Mouse (Mus musculus) spleen, postnatal 14 days (tissue): ENCODE data around the gene Tbc1d20.

Experiments
- DNase-seq, 2 experiments: peaks; one replicate each; pipeline ENCODE4 v3.0.0; 2021 to 2022; ENCODE audit warnings: low spot score in 2 of 2

The Tbc1d20 gene

DNA sequence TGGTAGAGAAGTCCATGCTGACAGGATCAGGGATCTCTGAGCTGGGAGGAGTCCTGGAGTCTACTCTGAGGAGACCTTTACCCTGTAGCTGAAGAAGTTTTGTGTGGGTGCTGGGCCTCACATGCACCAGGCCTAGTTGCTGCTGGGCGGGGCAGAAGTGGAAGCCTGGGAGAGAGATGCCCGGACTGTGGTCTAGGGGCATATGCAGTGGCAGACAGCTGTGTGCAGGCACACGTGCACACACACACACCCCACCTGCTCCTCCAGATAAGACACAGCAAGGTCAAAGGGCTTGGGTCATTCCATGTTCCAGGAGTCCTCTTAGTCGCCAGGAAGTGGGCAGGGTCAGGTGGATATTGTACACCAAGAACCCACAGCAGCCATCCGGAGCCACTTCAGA lies 66.0 kb downstream of the Tbc1d20 start:
- DNase-seq = no peak

DNA sequence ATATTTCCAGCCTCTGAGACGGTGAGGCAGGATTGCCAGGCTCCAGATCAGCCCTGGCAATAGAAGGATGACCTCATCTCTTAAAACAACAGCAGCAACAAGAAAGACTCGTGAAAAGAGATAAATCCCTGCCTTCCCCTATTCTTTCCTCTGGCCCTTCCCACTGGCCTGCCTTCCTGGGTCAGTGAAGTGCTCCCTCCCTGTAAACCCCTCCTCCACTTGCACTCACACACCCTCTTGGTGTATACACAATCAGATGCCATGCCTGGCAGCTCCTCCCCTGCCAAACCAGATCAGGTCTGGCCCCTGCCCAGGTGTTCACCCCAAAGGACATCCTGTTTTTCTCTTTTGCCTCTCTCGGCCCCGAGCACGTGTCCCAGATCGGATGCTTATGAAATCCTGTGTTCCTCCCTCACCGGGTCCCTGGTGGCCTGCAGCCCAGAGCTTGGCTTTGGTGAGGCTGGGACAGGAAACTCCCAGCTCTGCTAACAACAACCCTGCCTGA lies 66.7 kb downstream of the Tbc1d20 start:
- peak in 1 of 2 experiments; percentile 12 for DNase-seq

DNA sequence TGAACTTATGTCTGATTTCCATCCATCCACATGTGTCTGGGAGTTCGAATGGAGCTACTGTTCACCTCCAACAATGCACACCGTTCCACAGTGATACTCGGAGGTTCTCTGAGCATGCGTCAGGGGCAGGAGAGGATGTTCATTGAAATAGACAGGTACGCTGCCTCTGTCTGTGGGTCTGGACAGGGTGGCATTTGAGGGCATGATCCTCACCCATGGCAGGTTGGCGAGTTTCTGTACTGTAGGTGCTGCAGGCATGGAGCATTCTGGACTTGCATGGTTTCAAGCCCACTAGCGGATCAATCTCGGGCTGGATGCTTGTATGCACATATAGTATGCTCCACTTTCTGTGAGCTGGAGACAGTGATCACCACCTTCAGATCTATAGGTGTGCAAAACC lies 67.6 kb downstream of the Tbc1d20 start:
- no peak for DNase-seq
